Mouse (Mus musculus): Measurements from ENCODE around the gene Hist1h2ba.

Hist1h2ba gene

GRCm38 (mm10) chr13:23906906-23907305 lies 27.1 kb downstream of the Hist1h2ba start:
- in situ Hi-C loops (cut with MboI), result no loop called here

GRCm38 (mm10) chr13:23898242-23898641 lies 35.7 kb downstream of the Hist1h2ba start:
- in situ Hi-C loops (cut with MboI), result no loop called here

- in situ Hi-C loops (cut with MboI), result no loop called here
Measured at GRCm38 (mm10) chr13:23893269-23893593, 40.7 kb downstream of the Hist1h2ba start.

- in situ Hi-C loops (cut with MboI), result no loop called here
Measured at GRCm38 (mm10) chr13:23892592-23893268, 41.2 kb downstream of the Hist1h2ba start.

GRCm38 (mm10) chr13:23889011-23889605 lies 44.8 kb downstream of the Hist1h2ba start:
- in situ Hi-C loops (cut with MboI), result no loop called here

GRCm38 (mm10) chr13:23887026-23887725 lies 46.8 kb downstream of the Hist1h2ba start:
- in situ Hi-C loops (cut with MboI), result no loop called here

GRCm38 (mm10) chr13:23885540-23885939 lies 48.4 kb downstream of the Hist1h2ba start:
- in situ Hi-C loops (cut with MboI), result no loop called here

All from mature B cell (primary cell).